Mouse (Mus musculus): ENCODE results near the gene Lce3f.

Gene Lce3f

GRCm38 (mm10) chr3:92991926-92992325 is at the start of gene Lce3f:
Gene Lce3f, plus strand, starts transcription at chr3:92992226.
- no peak for DNase-seq (ENCODE audit: low spot score in 2 of 2)

GRCm38 (mm10) chr3:92944186-92944585 is 47.8 kb upstream of the Lce3f start, which contains the start of gene Lce3c:
Gene Lce3c, plus strand, starts transcription at chr3:92944486.
- DNase-seq (ENCODE audit: low spot score in 2 of 2): no peak

GRCm38 (mm10) chr3:92957090-92957489 is 34.9 kb upstream of the Lce3f start, which contains the start of gene Lce3d:
Gene Lce3d, plus strand, starts transcription at chr3:92957390.
- no peak for DNase-seq (ENCODE audit: low spot score in 2 of 2)

- no peak for DNase-seq (ENCODE audit: low spot score in 2 of 2)
Measured at GRCm38 (mm10) chr3:92966761-92967160, 25.3 kb upstream of the Lce3f start, which contains the start of gene Lce3e. Gene Lce3e, plus strand, starts transcription at chr3:92967061.

DNA sequence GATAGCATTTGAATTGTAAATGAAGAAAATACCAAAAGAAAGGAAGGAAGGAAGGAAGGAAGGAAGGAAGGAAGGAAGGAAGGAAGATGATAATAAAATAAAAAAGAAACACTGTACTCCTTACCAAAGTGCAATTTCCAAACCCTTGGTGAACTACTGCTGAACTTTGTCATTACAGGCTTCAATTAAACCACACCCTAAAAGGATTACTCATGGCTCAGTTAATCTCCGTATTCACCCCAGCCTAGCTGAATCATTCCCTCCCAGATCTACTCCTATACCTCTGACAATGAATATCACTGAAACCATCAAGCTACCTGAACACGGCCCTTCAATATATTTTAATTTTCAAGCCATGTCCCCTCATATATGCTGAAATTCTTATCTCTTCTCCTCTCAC is 13.5 kb upstream of the Lce3f start:
- DNase-seq (ENCODE audit: low spot score in 2 of 2): no peak

DNA sequence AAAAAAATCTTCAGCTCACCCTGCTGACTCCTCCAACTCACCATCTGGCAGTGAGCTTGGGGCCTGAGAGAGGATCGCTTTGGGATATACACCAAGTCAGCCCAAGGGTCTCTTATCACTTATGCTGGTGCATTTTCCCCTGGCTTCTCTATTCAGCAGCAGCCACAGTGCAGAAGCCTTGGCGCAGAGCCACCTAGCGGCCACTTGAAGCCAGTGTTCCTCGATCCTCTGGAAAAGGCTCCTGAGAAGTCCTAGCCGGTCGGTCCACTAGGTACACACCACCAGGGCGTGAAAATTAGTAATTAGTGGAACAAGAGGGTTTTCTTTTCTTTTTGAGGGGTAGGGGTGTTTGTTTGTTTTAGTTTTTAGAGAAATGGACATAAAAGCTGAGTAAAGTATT is 6.7 kb downstream of the Lce3f start:
- DNase-seq (ENCODE audit: low spot score in 2 of 2): no peak

- no peak for DNase-seq (ENCODE audit: low spot score in 2 of 2)
Measured at GRCm38 (mm10) chr3:93000621-93001020, 8.6 kb downstream of the Lce3f start.

- no peak for DNase-seq (ENCODE audit: low spot score in 2 of 2)
Measured at GRCm38 (mm10) chr3:93002843-93003242, 10.8 kb downstream of the Lce3f start.

DNA sequence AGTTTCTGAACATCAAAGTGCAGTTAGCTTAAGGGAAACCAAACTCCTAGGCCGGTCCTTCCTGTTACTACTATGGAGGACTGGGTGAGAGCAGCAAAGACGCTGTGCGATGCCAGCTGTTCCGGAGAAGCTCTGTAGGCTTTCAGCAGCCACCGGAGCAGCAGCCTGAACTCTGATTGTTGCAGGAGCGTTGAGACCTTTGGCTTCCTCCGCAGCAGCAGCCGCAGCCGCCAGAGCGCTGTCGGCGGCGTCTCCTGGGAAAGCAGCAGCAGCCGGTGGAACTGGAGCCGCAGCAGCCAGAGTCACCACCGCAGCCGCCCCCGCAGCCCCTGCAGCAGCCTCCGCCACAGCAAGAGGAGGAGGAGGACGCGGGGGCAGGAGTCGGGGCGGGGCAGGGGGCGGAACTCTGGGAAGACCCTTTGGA is 22.4 kb downstream of the Lce3f start:
- no peak for DNase-seq (ENCODE audit: low spot score in 2 of 2)

GRCm38 (mm10) chr3:93014871-93015270 is 22.8 kb downstream of the Lce3f start:
- no peak for DNase-seq (ENCODE audit: low spot score in 2 of 2)

DNA sequence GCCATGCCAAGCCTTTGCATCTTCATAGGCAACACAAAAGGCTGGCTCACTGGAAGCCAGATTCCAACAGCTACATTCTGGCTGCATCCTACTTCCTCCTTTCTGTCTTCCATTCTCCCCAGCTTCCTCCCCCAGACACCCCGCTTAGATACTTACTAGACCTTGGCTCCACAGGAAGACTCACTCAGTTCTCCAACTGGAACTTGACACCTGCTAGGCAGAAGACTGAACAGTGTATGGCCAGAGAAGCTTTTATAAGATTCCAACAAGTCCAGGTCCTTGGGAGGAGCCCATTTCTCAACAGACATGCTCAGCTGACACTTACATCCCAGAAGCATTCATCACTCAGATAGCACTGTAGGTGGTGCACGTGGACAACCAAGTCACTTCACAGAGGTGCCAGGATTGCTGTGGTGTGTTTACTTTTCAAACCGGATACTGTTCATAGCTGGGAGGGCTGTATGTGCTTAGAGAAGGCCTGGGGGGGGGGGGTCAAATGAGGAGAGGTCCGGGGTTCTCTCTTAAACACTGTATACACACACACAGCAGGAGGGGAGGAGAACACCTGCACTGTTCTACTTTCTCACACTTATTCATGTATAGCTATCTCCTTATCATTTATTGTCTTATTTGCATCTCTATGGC is 23.6 kb downstream of the Lce3f start, which contains the start of gene Crct1:
Gene Crct1 (minus strand): TSS at position 228 of the 645 bp plus-strand sequence.
- DNase-seq (ENCODE audit: low spot score in 2 of 2): no peak

DNA sequence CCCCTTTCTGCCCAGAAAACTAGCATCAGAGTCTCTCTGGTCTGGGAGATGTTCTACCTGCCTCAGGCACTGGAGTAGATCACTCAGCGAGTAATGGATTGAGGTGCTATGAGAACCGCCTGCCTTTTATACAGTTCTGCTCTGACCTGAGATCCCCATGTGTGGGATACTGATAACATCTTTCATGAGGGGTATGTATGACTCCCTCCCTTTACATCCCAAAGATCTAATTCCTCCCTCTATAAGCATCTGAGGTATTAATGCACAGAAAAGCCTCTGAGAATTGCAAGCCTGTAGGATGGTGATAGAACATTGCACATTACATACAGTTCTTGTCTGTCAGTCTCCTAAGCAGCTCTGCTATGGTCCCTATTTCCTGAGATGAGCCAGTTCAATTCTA is 26.9 kb downstream of the Lce3f start, which contains the start of gene Lce1m:
Gene Lce1m (minus strand): TSS at position 101 of the 400 bp plus-strand sequence.
- no peak for DNase-seq (ENCODE audit: low spot score in 2 of 2)

GRCm38 (mm10) chr3:93021171-93021570 is 29.1 kb downstream of the Lce3f start:
- no peak for DNase-seq (ENCODE audit: low spot score in 2 of 2)

DNA sequence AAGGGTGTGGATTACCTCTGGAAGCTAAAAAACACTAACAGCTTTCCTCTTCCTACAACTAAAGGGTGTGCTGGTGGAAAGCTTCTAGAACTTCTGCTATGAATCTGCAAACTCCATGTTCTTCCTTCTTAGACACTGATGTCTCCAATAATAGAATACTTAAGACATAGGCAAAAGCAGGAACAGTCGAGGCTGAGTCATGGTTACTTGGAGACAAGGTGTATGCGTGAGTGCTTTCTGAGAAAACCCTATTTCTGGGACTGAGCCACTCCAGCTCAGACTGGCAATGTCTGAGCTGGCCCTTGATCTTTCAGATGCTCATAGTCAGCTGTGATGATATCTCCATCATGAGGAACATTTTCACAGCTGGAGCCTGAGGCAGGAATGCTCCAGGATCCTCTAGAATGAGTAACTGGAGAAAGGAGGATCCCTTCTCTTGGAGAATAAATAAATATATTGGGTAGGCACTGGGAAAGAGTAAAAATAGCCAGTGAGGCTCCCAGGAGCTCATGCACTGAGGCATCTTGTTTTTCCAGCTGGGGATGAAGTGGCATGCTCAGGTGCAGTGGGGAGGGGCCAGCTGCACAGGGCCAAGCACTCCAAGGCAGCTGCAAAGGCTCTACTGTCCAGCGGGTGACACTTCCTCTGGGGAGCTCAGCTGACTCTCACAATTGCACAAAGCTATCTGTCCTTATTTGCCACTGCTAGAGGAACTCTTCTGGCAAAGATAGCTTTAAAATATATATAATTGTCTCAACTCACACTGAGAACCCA is 31.6 kb downstream of the Lce3f start:
- no peak for DNase-seq (ENCODE audit: low spot score in 2 of 2)

GRCm38 (mm10) chr3:93025486-93025885 is 33.5 kb downstream of the Lce3f start:
- no peak for DNase-seq (ENCODE audit: low spot score in 2 of 2)

DNA sequence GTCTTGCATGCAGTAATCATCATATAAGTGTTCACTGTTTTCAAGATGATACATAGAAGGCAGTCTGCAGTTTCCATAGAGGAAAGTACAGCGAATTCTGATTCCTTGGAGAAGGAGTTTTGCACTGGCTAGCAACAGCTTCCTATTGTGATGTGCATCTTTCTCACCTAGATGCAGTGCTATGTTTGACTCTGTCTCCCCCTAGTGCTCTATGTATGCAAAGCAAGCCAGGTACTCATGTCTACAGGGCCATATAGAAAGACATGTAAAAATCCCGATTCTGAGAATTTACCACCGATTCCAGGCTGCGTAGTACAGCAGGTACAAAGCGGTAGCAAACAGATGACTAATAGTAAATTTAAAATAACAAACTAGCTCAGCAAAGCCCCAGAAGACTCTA is 39.4 kb downstream of the Lce3f start:
- DNase-seq (ENCODE audit: low spot score in 2 of 2): no peak

Measured in natural killer cell, adult 2 months (primary cell).